Mouse (Mus musculus) adrenal gland, postnatal 10 days (tissue): ENCODE measurements around the gene Kcnj10. TPM values are rescaled to one million over a fixed set of nuclear protein-coding genes. Genes with fewer than 3 reads are reported as not detected.

ENCODE experiments used
- DNase-seq: peaks from one replicate; pipeline ENCODE4 v3.0.0; 2021; ENCODE audit warnings: mixed read lengths
- total RNA-seq, 2 experiments: library from RNA; stranded (reverse); gene quantifications; 2 replicates each; pipeline ENCODE4 v1.2.3; 2021

Kcnj10 gene
- total RNA-seq, 2 experiments from 2014 or later, result 0.90 to 1.3 TPM

GRCm38 (mm10) chr1:172312768-172313561 lies 28.0 kb upstream of the Kcnj10 start:
- no peak for DNase-seq

GRCm38 (mm10) chr1:172313613-172314411 lies 27.2 kb upstream of the Kcnj10 start:
- DNase-seq, result no peak

GRCm38 (mm10) chr1:172314911-172315310 lies 26.1 kb upstream of the Kcnj10 start:
- DNase-seq, result no peak

GRCm38 (mm10) chr1:172317431-172317830 lies 23.6 kb upstream of the Kcnj10 start:
- no peak for DNase-seq

GRCm38 (mm10) chr1:172317946-172318345 lies 23.1 kb upstream of the Kcnj10 start:
- no peak for DNase-seq

- no peak for DNase-seq
These were observed 22.5 kb upstream of the Kcnj10 start for GRCm38 (mm10) chr1:172318424-172319035.

- DNase-seq, result no peak
These were observed 21.7 kb upstream of the Kcnj10 start for GRCm38 (mm10) chr1:172319346-172319745.

GRCm38 (mm10) chr1:172319921-172320411 lies 21.0 kb upstream of the Kcnj10 start:
- no peak for DNase-seq

GRCm38 (mm10) chr1:172322725-172323124 lies 18.3 kb upstream of the Kcnj10 start:
- DNase-seq, result no peak

- DNase-seq, result no peak
These were observed 17.7 kb upstream of the Kcnj10 start for GRCm38 (mm10) chr1:172323298-172323697.

GRCm38 (mm10) chr1:172323801-172324359 lies 17.1 kb upstream of the Kcnj10 start:
- DNase-seq, result no peak

- DNase-seq, result peak; percentile 86
These were observed 16.3 kb upstream of the Kcnj10 start for GRCm38 (mm10) chr1:172324725-172325124.

- DNase-seq, result peak; percentile 82
These were observed 15.1 kb upstream of the Kcnj10 start for GRCm38 (mm10) chr1:172325680-172326535.

- DNase-seq, result no peak
These were observed 14.3 kb upstream of the Kcnj10 start for GRCm38 (mm10) chr1:172326684-172327083.

GRCm38 (mm10) chr1:172327206-172328001 lies 13.6 kb upstream of the Kcnj10 start:
- no peak for DNase-seq

- DNase-seq, result no peak
These were observed 13.0 kb upstream of the Kcnj10 start for GRCm38 (mm10) chr1:172328041-172328440.

GRCm38 (mm10) chr1:172328461-172328860 lies 12.5 kb upstream of the Kcnj10 start:
- no peak for DNase-seq

GRCm38 (mm10) chr1:172329131-172329530 lies 11.9 kb upstream of the Kcnj10 start, which contains the start of gene Kcnj9:
Gene Kcnj9, minus strand, starts transcription at chr1:172329318.
- DNase-seq, result no peak

GRCm38 (mm10) chr1:172329616-172330015 lies 11.4 kb upstream of the Kcnj10 start:
- no peak for DNase-seq

- DNase-seq, result no peak
These were observed 9.5 kb upstream of the Kcnj10 start for GRCm38 (mm10) chr1:172331422-172331947.
